ENCODE assay signal across 8 mouse cellular contexts in the genomic region with DNA sequence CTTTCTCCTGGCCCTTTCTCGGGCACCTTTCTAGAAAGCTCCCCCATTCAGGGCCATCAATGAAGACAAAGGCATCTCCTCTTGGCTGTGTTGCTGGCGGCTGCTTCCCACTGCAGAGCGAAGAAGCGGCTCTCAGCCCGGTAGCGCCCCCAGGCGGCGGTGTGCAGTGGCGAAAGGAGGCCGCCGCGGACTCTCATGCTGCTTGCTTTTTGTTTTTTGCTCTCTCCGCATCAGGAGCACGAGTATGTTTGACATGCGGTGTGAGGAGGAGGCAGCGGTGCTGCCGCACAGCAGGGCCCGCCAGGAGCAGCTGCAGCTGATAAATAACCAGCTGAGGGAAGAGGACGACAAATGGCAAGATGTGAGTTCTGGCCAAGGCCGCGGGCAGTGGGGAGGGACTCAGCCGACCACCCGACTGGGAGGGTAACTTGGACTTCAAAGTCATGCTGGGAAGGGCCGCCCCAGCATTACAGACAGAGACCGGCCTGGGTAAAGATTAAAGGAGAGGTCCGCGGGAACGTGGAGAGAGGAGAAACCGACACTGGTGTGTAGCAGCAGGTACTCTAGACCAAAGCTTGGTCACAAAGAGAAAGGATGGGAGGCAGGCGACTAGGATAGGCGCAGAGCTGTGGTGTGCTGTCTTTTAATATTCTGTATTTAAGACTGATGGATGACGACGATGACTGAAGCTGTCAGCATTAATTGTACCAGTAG.
DNase-seq lines count a peak whose midpoint lies in the region; ATAC-seq and TF ChIP-seq lines count a peak whose summit lies in the region.

No protein-coding gene starts in this region.

- H3K36me3 ChIP-seq in thymus, adult 2 months (ENCODE audit: control insufficient read depth, insufficient read depth, low read length) = no peaks in the 10 kb centered on the region
- H3K36me3 ChIP-seq in heart, embryonic 14.5 days (ENCODE audit: control insufficient read depth, insufficient read depth, low read length) = no peaks in the 10 kb centered on the region
- H3K36me3 ChIP-seq in liver, adult 2 months (ENCODE audit: control insufficient read depth, insufficient read depth, low read length) = no peaks in the 10 kb centered on the region
- H3K36me3 ChIP-seq in neural tube, embryonic 13.5 days = peaks cover under 1% of the 10 kb centered on the region; the same call in 1 of the 2 replicates

- TF ChIP-seq POLR2A in thymus, adult 2 months (IDR thresholded peaks at IDR 0.05; ENCODE audit: control insufficient read depth, extremely low read depth, insufficient read depth, low read length, poor library complexity) = no peak
- TF ChIP-seq POLR2A in embryonic fibroblast, embryonic 13.5 days (IDR thresholded peaks at IDR 0.05; ENCODE audit: low read depth, low read length) = no peak
- no peak for TF ChIP-seq POLR2A in liver, adult 2 months (IDR thresholded peaks at IDR 0.05; ENCODE audit: extremely low read depth, insufficient read depth, low read length)

- no peaks in the 10 kb centered on the region for H3K4me1 ChIP-seq in thymus, adult 2 months (replicated peaks; ENCODE audit: control insufficient read depth, insufficient read depth, low read length)
- H3K4me1 ChIP-seq in embryonic fibroblast, embryonic 13.5 days (ENCODE audit: control insufficient read depth, insufficient read depth, low read length) = peaks cover 6% of the 10 kb centered on the region; the same call in 1 of the 2 replicates
- peaks cover 3 to 10% of the 10 kb centered on the region in 2 experiments; a peak in 2 of 4 replicates for H3K4me1 ChIP-seq in heart, embryonic 14.5 days (ENCODE audit: control insufficient read depth in 2 of 2, insufficient read depth in 2 of 2, low read length in 2 of 2)
- H3K4me1 ChIP-seq in liver, adult 2 months (ENCODE audit: control insufficient read depth, insufficient read depth, low read length) = no peaks in the 10 kb centered on the region
- peaks cover 38% of the 10 kb centered on the region for H3K4me1 ChIP-seq in neural tube, embryonic 13.5 days (replicated peaks)

- no peak overlapping the region for H3K27ac ChIP-seq in thymus, adult 2 months (ENCODE audit: control insufficient read depth, insufficient read depth, low read length)
- H3K27ac ChIP-seq in embryonic fibroblast, embryonic 13.5 days (ENCODE audit: insufficient read depth, low read length) = no peak overlapping the region
- no peak overlapping the region for H3K27ac ChIP-seq in heart, embryonic 14.5 days (replicated peaks in 1 of 2; ENCODE audit: control insufficient read depth in 1 of 2, insufficient read depth in 1 of 2, low read depth in 2 of 2, low read length in 2 of 2)
- H3K27ac ChIP-seq in liver, adult 2 months (replicated peaks; ENCODE audit: insufficient read depth, low read depth, low read length) = no peak overlapping the region
- H3K27ac ChIP-seq in neural tube, embryonic 13.5 days (replicated peaks) = peak overlapping the region; percentile 79

- WGBS in thymus, adult 2 months = 9% methylated on average over 33 of the region's 33 CpGs
- WGBS in heart, embryonic 14.5 days = 5% methylated on average over 33 of the region's 33 CpGs
- WGBS in liver, adult 2 months = 5% methylated on average over 33 of the region's 33 CpGs
- 1% methylated on average over 33 of the region's 33 CpGs for WGBS in neural tube, embryonic 13.5 days

- H3K9ac ChIP-seq in heart, embryonic 14.5 days (ENCODE audit: low read length) = peak overlapping the region; percentile 42; the same call in 1 of the 2 replicates
- H3K9ac ChIP-seq in liver, adult 2 months (ENCODE audit: low read depth, low read length) = no peak overlapping the region
- peak overlapping the region; percentile 73 for H3K9ac ChIP-seq in neural tube, embryonic 13.5 days

- H3K79me2 ChIP-seq in liver, adult 2 months (ENCODE audit: control insufficient read depth, insufficient read depth, low read length) = no peaks in the 10 kb centered on the region

- DNase-seq in thymus, adult 2 months = peak; percentile 15
- DNase-seq in thymus, adult 18-20 months = no peak
- peak; percentile 91 for DNase-seq in kidney, postnatal 10 days
- no peak for DNase-seq in liver, adult 2 months (ENCODE audit: extremely low read depth, low read depth, low spot score)
- peak; percentile 7 to 10 for DNase-seq in thymus, postnatal 36 days

- no peak for TF ChIP-seq CTCF in thymus, adult 2 months (IDR thresholded peaks at IDR 0.05; ENCODE audit: borderline replicate concordance, control insufficient read depth, extremely low read depth, insufficient read depth, low read length, poor library complexity)
- peak; percentile 53 for TF ChIP-seq CTCF in embryonic fibroblast, embryonic 13.5 days (IDR thresholded peaks at IDR 0.05; ENCODE audit: borderline replicate concordance, insufficient read depth, low read length)
- TF ChIP-seq CTCF in liver, adult 2 months (IDR thresholded peaks at IDR 0.05; ENCODE audit: low read depth, low read length) = peak; percentile 68

- no peaks in the 10 kb centered on the region for H3K9me3 ChIP-seq in heart, embryonic 14.5 days (ENCODE audit: control insufficient read depth, low read length)
- no peaks in the 10 kb centered on the region for H3K9me3 ChIP-seq in neural tube, embryonic 13.5 days

- peak overlapping the region; percentile 66 for H3K4me2 ChIP-seq in heart, embryonic 14.5 days (ENCODE audit: low read length)
- H3K4me2 ChIP-seq in neural tube, embryonic 13.5 days = peak overlapping the region; percentile 61

- ATAC-seq in heart, embryonic 14.5 days (ENCODE audit: insufficient number of reproducible peaks, insufficient read depth, low FRiP score, low read depth) = no peak
- peak; percentile 86 for ATAC-seq in neural tube, embryonic 13.5 days (ENCODE audit: low read depth)

- peaks cover 5% of the 10 kb centered on the region; the same call in 1 of the 2 replicates for H3K27me3 ChIP-seq in thymus, adult 2 months (ENCODE audit: control insufficient read depth, insufficient read depth, low read length)
- peaks cover 75% of the 10 kb centered on the region for H3K27me3 ChIP-seq in heart, embryonic 14.5 days (ENCODE audit: control insufficient read depth, insufficient read depth, low read length)
- H3K27me3 ChIP-seq in liver, adult 2 months (ENCODE audit: control insufficient read depth, insufficient read depth, low read length) = peaks cover 2% of the 10 kb centered on the region; the same call in 1 of the 2 replicates
- no peaks in the 10 kb centered on the region for H3K27me3 ChIP-seq in neural tube, embryonic 13.5 days

- H3K4me3 ChIP-seq in thymus, adult 2 months (ENCODE audit: control insufficient read depth, insufficient read depth, low read length) = no peak overlapping the region
- H3K4me3 ChIP-seq in embryonic fibroblast, embryonic 13.5 days (ENCODE audit: insufficient read depth, low read length) = peak overlapping the region; percentile 20; the same call in 1 of the 2 replicates
- peak overlapping the region; percentile 33 to 38 for H3K4me3 ChIP-seq in heart, embryonic 14.5 days (ENCODE audit: control insufficient read depth in 1 of 2, insufficient read depth in 1 of 2, low read depth in 1 of 2, low read length in 2 of 2)
- H3K4me3 ChIP-seq in liver, adult 2 months (ENCODE audit: insufficient read depth, low read depth, low read length) = no peak overlapping the region
- H3K4me3 ChIP-seq in neural tube, embryonic 13.5 days = peak overlapping the region; percentile 37

Comparison
In these comparisons a context has a peak if more than half of its experiments do, and no peak if none do; other contexts are left out.
1. DNase-seq: peak in thymus, adult 2 months (single experiment), kidney, postnatal 10 days (single experiment) and thymus, postnatal 36 days (2 of 2); none in thymus, adult 18-20 months (0 of 2) and liver, adult 2 months (single experiment).
2. H3K4me3 ChIP-seq: peak in embryonic fibroblast, embryonic 13.5 days (single experiment), heart, embryonic 14.5 days (2 of 2) and neural tube, embryonic 13.5 days (single experiment); none in thymus, adult 2 months (single experiment) and liver, adult 2 months (single experiment).